Mouse (Mus musculus) megakaryocyte-erythroid progenitor cell, adult 5 weeks (primary cell): ENCODE results near the gene Ccnh. TPM values are rescaled to one million over a fixed set of nuclear protein-coding genes. Genes with fewer than 3 reads are reported as not detected.

Experiments
- polyA plus RNA-seq: library from polyadenylated mRNA; stranded (reverse); fragments of >175 nt; gene quantifications from 2 replicates; pipeline ENCODE4 v1.2.3, GENCODE M21; 2012

Gene Ccnh
- 33.9 and 41.2 TPM in 2 replicates for polyA plus RNA-seq

GRCm38 (mm10) chr13:85188903-85189643, at the start of gene Ccnh:
TSS of gene Ccnh (plus strand) at chr13:85189408.

Other genes starting within 250 kb of the Ccnh start
- 4.7 and 5.5 TPM in 2 replicates for gene Rasa1, start 99.7 kb downstream of the Ccnh start, polyA plus RNA-seq